In the genomic region with DNA sequence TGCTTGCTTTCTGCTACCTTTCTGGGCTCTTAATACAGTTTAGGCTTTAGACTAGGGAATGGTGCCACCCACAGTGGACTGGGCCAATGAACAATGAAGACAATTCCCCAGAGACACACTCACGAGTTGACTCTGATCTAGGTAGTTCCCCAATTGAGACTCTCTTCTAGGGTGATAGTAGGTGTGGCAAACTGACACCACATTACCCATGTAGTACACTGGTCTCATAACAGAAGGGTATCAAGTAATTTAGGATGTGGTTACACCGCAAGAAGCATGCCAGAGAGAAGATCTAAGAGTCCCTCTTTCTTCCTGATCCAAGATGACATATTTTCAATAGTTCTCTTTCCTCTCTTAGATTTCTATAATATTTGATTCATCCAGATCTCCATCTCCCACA, we compare ENCODE assay signal across 24 mouse cellular contexts.
DNase-seq lines count a peak whose midpoint lies in the region; ATAC-seq and TF ChIP-seq lines count a peak whose summit lies in the region.
"Had no signal": no experiment of that assay in that cellular context is flagged by ENCODE, and none has a peak within 500 bp of the region (broad histone marks: within the 10 kb centered on the region; RNA-seq: fewer than 3 reads in every experiment).

No protein-coding gene starts in this region.

- WGBS in lung, adult 2 months = 70% methylated on average over 2 of the region's 2 CpGs

- 0 out of 2 replicates have a peak, but pooled peaks have one; percentile 32 for ATAC-seq in common myeloid progenitor, adult 5-6 weeks (replicated peaks; ENCODE audit: low read depth, poor library complexity, severe bottlenecking)
- no peak for ATAC-seq in megakaryocyte progenitor cell, adult 5-6 weeks (replicated peaks; ENCODE audit: poor library complexity)
- ATAC-seq: forebrain, embryonic 14.5 days; forebrain, embryonic 16.5 days; Patski had no signal

- H3K4me3 ChIP-seq in lung, adult 2 months (replicated peaks; ENCODE audit: extremely low read depth, low read depth, low read length) = no peak overlapping the region
- H3K4me3 ChIP-seq: embryonic facial prominence, embryonic 13.5 days; embryonic facial prominence, embryonic 15.5 days; erythroblast, embryonic 14.5 days; forebrain, embryonic 10.5 days; forebrain, embryonic 12.5 days had no signal

- intact Hi-C loops in gastrocnemius, postnatal 14 days (cut with DNase I; ENCODE audit: low total_unique reads) = no loop called here

- no peaks in the 10 kb centered on the region for H3K4me1 ChIP-seq in lung, adult 2 months (ENCODE audit: control insufficient read depth, insufficient read depth, low read length)
- H3K4me1 ChIP-seq: embryonic facial prominence, embryonic 13.5 days; embryonic facial prominence, embryonic 15.5 days; forebrain, embryonic 12.5 days had no signal

- DNase-seq in CD4-positive, CD25-positive, alpha-beta regulatory T cell, adult 2 months (ENCODE audit: low read depth, low spot score) = peak; percentile 18
- DNase-seq in T-cell, adult 2 months (ENCODE audit: low spot score) = peak; percentile 33
- no peak for DNase-seq in gastrocnemius, postnatal 14 days
- DNase-seq in lung, adult 2 months = no peak
- DNase-seq: adrenal gland, adult 8-10 months; adrenal gland, postnatal 14 days; adrenal gland, postnatal 36 days; B cell, adult 2 months; cerebellum, adult 11-12 months; cerebellum, adult 2 months; cerebellum, adult 9-10 months; cerebellum, postnatal 10 days; cerebellum, postnatal 25 days; embryo, embryonic 11 days had no signal

- no peak for TF ChIP-seq POLR2A in lung, adult 2 months (IDR thresholded peaks at IDR 0.05; ENCODE audit: borderline replicate concordance, extremely low read depth, low read depth, low read length)

- TF ChIP-seq CTCF in lung, adult 2 months (IDR thresholded peaks at IDR 0.05; ENCODE audit: insufficient read depth, low read length) = no peak

Comparison
In these comparisons a context has a peak if more than half of its experiments do, and no peak if none do; other contexts are left out.
1. DNase-seq: peak in CD4-positive, CD25-positive, alpha-beta regulatory T cell, adult 2 months (single experiment) and T-cell, adult 2 months (single experiment); none in gastrocnemius, postnatal 14 days (single experiment) and lung, adult 2 months (single experiment).